Mouse (Mus musculus) spleen, adult 2 months (tissue): ENCODE measurements around the gene Agap1. TPM values are rescaled to one million over a fixed set of nuclear protein-coding genes. Genes with fewer than 3 reads are reported as not detected.

Experiments used
- DNase-seq, 2 experiments: peaks; one replicate each; pipeline versions ENCODE4 v3.0.0 to v3.0.0-alpha.2; 2012 to 2021; ENCODE audit warnings: low spot score in 2 of 2, low read depth in 1 of 2
- H3K27ac ChIP-seq: fragments of 200-500 bp; 2 replicates; pipeline ENCODE4 v1.5.1; 2012; ENCODE audit warnings: low read length, inconsistent platforms; ENCODE audit not compliant: insufficient read depth
- H3K27me3 ChIP-seq: fragments of 200-500 bp; 2 replicates; pipeline ENCODE4 v1.6.1; 2012; ENCODE audit warnings: mild to moderate bottlenecking, moderate library complexity, low read length, inconsistent platforms; ENCODE audit not compliant: control insufficient read depth, insufficient read depth
- H3K36me3 ChIP-seq: fragments of 200-500 bp; 2 replicates; pipeline ENCODE4 v1.6.1; 2012; ENCODE audit warnings: mild to moderate bottlenecking, low read length, inconsistent platforms; ENCODE audit not compliant: control insufficient read depth, insufficient read depth
- H3K4me1 ChIP-seq: fragments of 200-500 bp; 2 replicates; pipeline ENCODE4 v1.6.1; 2011; ENCODE audit warnings: inconsistent platforms; ENCODE audit not compliant: control insufficient read depth, insufficient read depth, insufficient read length
- H3K4me3 ChIP-seq: fragments of 200-500 bp; 2 replicates; pipeline ENCODE4 v1.5.1; 2011; ENCODE audit warnings: mild to moderate bottlenecking, inconsistent platforms; ENCODE audit not compliant: insufficient read depth, insufficient read length; ENCODE audit errors: extremely low read depth
- CTCF ChIP-seq: fragments of 200-500 bp; IDR thresholded peaks from 2 replicates; pipeline ENCODE4 v1.5.1; 2011; ENCODE audit warnings: mild to moderate bottlenecking, inconsistent platforms; ENCODE audit not compliant: insufficient read depth, insufficient read length, insufficient replicate concordance; ENCODE audit errors: extremely low read depth
- POLR2A ChIP-seq: fragments of 200-500 bp; IDR thresholded peaks from 2 replicates; pipeline ENCODE4 v1.6.1; 2011; ENCODE audit warnings: low read depth, low read length, inconsistent platforms
- WGBS: fragments of 180-500 bp; shearing (Covaris S2); methylation state at CpG from one replicate; pipeline ENCODE4 v1.1.7; 2018; 5-methylcytosine and 5-hydroxymethylcytosine counted together
- polyA plus RNA-seq: library from polyadenylated mRNA; depleted of rRNA; stranded (reverse); fragments of >200 nt; gene quantifications from 2 replicates; pipeline ENCODE4 v1.2.3, GENCODE M21; 2012

Gene Agap1
- polyA plus RNA-seq, 1 experiment: 6.7 TPM

DNA sequence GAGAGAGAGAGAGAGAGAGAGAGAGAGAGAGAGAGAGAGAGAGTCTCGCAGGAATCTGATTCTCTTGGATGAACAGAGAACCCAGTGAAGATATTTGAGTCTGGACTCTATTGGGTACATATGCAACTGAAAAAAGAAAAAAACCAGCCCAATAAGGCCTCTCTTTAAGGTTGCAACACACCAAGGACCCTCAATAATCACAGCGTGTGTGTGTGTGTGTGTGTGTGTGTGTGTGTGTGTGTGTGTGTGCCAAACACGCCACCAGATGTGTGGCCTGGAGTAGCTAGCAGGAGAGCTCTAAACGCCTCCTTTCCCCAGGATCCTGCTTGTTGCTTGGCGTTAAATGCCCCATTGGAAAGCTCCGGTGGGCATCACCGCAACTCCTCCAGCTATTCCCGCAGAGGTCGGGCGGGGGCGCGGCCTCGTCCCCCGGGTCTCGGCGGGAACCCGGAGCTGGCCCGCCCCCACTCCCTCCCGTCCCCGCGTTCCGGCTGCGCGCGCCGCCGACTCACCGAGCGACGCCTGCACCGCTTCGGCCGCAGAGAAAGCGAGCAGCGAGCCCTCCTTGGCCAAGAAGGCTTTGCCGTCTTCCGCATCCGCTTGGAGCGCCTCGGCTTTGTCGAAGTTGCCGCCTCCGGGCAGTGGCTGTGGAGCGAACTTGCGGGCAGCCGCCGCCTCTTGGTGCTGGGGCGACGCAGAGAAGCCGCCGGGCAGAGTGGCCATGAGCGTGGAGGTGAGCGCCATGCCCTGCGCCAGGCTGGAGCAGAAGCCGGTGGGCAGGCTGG lies 475.3 kb downstream of the Agap1 start:
- Histone ChIP-seq H3K36me3 (no peaks in the 10 kb centered on the region), H3K27ac (no peak overlapping the region), H3K4me3 (no peak overlapping the region; the same call in 1 of the 2 replicates), H3K4me1 (peaks cover 10% of the 10 kb centered on the region; the same call in 1 of the 2 replicates), H3K27me3 (peaks cover 13% of the 10 kb centered on the region)
- TF ChIP-seq CTCF (no peak), POLR2A (no peak)
- WGBS: 2% methylated on average over 55 of the region's 55 CpGs
- DNase-seq: no peak

DNA sequence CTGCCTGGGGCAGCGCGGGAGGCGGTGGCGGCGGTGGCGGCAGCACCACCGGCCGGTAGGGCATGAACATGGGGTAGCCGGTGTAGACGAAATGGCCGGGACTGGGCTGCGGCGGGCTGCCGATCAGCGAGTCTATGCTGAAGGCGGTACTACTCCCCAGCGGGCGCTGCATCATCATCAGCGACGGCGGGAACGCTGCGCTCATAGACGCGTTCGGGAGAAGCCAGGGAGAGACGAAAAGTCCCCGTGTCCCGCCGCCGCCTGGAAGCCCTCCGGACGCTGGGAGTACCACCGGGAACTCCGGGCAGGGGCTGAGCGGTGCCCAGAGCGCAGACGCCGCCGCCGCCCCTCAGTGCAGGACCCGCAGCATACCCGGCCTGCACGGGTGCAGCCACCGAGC lies 475.9 kb downstream of the Agap1 start:
- WGBS: 3% methylated on average over 45 of the region's 45 CpGs
- Histone ChIP-seq H3K4me1 (peaks cover 10% of the 10 kb centered on the region; the same call in 1 of the 2 replicates), H3K4me3 (no peak overlapping the region), H3K27me3 (peaks cover 13% of the 10 kb centered on the region), H3K36me3 (no peaks in the 10 kb centered on the region), H3K27ac (no peak overlapping the region)
- TF ChIP-seq POLR2A (no peak), CTCF (no peak)
- DNase-seq: no peak

DNA sequence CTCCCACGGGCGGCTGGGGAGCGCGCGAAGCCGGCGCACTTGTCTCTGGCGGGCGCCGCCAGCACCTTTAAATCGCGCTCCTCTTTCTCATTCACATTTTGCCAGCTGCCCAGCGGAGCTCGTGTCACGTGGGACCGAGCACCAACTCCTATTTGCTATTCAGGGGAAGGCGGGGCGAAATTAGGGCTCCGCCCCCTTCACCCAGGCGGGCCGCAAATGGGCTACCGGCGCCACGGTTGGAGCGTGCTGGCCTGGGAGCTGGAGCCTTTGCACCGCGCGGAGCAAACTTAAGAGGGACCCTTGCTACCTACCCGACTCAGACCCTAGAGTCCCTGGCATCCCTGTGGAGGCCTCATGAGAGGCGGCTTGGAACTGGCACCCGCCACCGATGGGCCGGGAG lies 476.5 kb downstream of the Agap1 start, which contains the start of gene Gbx2:
TSS of gene Gbx2 (minus strand) at position 60 of the 400 bp plus-strand sequence.
- no peaks in the 10 kb centered on the region for H3K36me3 ChIP-seq
- DNase-seq: no peak
- H3K4me1 ChIP-seq: peaks cover 10% of the 10 kb centered on the region; the same call in 1 of the 2 replicates
- 6% methylated on average over 33 of the region's 33 CpGs for WGBS
- no peak for TF ChIP-seq CTCF
- TF ChIP-seq POLR2A: no peak
- peaks cover 13% of the 10 kb centered on the region for H3K27me3 ChIP-seq
- no peak within 1 kb of the TSS; the same call in 1 of the 2 replicates for H3K4me3 ChIP-seq
- H3K27ac ChIP-seq: no peak within 1 kb of the TSS

DNA sequence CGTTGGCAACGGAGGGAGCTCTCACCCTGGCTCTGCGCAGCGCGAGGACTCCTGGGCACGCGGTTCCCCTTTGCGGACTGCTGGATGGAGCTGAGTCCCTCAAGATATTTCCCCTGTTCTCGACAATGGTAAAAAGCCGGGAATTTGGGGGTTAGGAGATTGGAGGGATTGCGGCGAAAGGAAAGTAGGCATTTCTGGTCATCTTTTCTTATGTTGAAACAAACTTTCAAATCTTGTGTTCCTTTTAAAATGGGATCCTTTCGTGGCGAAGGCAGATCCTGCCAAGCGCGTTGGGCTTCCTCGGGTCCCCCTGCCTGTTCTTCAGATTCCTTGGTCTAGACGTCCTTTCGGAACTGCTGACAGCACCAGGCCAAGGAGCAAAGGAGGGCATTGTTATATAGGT lies 477.4 kb downstream of the Agap1 start:
- 83% methylated on average over 19 of the region's 19 CpGs for WGBS

DNA sequence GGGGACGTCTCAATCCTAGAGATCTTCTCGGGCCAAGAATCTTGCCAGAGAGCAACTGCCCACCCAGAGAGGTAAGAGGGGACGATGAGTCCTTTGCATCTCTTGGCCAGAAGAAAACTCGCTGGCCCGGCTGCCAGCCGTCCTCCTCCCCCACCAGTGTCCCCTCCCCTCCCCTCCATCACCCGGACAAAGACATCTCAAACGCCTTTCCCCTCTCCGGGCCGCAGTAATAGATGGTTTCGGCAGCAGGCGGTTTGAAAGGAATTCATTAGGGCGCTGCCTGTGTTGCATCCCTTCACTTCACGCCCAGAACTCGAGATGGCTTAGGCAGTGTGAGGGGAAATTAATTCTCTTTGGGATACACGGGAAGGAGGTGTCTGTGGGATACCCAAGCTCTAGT lies 478.0 kb downstream of the Agap1 start:
- H3K27me3 ChIP-seq: peaks cover 13% of the 10 kb centered on the region
- H3K4me1 ChIP-seq: peaks cover 10% of the 10 kb centered on the region; the same call in 1 of the 2 replicates
- WGBS: 86% methylated on average over 16 of the region's 16 CpGs
- no peak overlapping the region for H3K4me3 ChIP-seq
- H3K36me3 ChIP-seq: no peaks in the 10 kb centered on the region
- DNase-seq: no peak
- no peak for TF ChIP-seq POLR2A
- no peak for TF ChIP-seq CTCF
- no peak overlapping the region for H3K27ac ChIP-seq

More for the DNA sequence above, 477.4 kb downstream of the Agap1 start:
- Histone ChIP-seq H3K4me1 (peaks cover 10% of the 10 kb centered on the region; the same call in 1 of the 2 replicates), H3K27me3 (peaks cover 13% of the 10 kb centered on the region), H3K4me3 (no peak overlapping the region), H3K27ac (no peak overlapping the region), H3K36me3 (no peaks in the 10 kb centered on the region)
- no peak for DNase-seq
- TF ChIP-seq POLR2A (no peak), CTCF (no peak)

DNA sequence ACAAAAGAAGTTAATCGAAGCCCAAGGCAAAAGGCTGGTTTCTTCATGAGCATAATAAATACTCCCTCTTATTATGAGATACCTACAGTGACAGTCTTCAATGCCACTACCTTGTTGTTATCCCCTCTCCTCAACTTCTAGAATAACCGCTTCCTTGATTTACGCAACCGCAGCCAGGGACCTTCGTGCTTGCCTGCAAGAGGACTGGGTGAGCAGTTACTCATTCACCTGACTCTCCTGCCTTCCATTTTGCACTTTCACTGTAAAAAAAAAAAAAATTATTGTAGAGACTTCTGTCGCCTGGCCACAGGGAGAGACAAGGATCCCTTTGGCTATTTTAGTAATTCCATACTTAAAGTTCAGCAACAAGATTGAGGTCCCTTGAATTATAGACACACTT lies 478.4 kb downstream of the Agap1 start:
- TF ChIP-seq POLR2A: no peak
- no peak for TF ChIP-seq CTCF
- no peak for DNase-seq
- peaks cover 13% of the 10 kb centered on the region for H3K27me3 ChIP-seq
- 84% methylated on average over 6 of the region's 6 CpGs for WGBS
- H3K4me1 ChIP-seq: peaks cover 10% of the 10 kb centered on the region; the same call in 1 of the 2 replicates
- no peak overlapping the region for H3K4me3 ChIP-seq
- H3K36me3 ChIP-seq: no peaks in the 10 kb centered on the region
- H3K27ac ChIP-seq: no peak overlapping the region

DNA sequence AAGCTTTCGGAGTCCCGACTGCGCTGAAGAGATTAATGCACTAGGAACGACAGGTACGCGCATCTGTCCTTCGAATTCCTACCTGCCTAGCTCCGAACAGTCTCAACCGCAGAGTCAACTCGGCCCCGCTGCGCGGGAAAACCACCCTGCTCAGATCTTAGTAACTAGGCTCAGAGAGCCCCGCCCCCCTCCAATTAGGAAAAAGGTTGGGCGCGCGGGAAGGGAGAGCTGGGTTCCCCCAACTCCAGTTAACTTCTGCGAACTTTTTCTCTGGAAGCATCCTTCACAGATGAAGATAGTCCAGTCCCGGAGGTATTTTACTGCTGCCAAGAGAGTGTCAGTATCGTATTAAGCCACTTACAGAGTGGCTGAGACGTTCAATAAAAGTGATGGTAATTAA lies 479.2 kb downstream of the Agap1 start:
- WGBS: 72% methylated on average over 21 of the region's 21 CpGs
- TF ChIP-seq CTCF: no peak
- TF ChIP-seq POLR2A: no peak
- Histone ChIP-seq H3K27me3 (peaks cover 13% of the 10 kb centered on the region), H3K36me3 (no peaks in the 10 kb centered on the region), H3K27ac (no peak overlapping the region), H3K4me1 (peaks cover 10% of the 10 kb centered on the region; the same call in 1 of the 2 replicates), H3K4me3 (no peak overlapping the region)
- DNase-seq: no peak
